Mouse (Mus musculus): ENCODE measurements around the gene Zfp91. TPM values are rescaled to one million over a fixed set of nuclear protein-coding genes. Genes with fewer than 3 reads are reported as not detected.

Gene Zfp91
- total RNA-seq (2015; ENCODE audit: low replicate concordance) (101 and 140 TPM in 2 replicates), total RNA-seq (2017; ENCODE audit: low replicate concordance) (140 and 154 TPM in 2 replicates)

GRCm38 (mm10) chr19:12795511-12796327 lies at the start of gene Zfp91, which contains the start of gene Lpxn:
Zfp91 (minus strand) TSS chr19:12796126.
Lpxn (plus strand) TSS chr19:12796193.
- peak; percentile 82 for ATAC-seq (replicated peaks; ENCODE audit: low FRiP score, poor library complexity, severe bottlenecking)

GRCm38 (mm10) chr19:12838507-12838906 lies 42.6 kb upstream of the Zfp91 start:
- no peak for ATAC-seq (replicated peaks; ENCODE audit: low FRiP score, poor library complexity, severe bottlenecking)

- ATAC-seq (replicated peaks; ENCODE audit: low FRiP score, poor library complexity, severe bottlenecking) = no peak
Observed at GRCm38 (mm10) chr19:12833625-12834024, 37.7 kb upstream of the Zfp91 start.

GRCm38 (mm10) chr19:12831559-12831958 lies 35.6 kb upstream of the Zfp91 start:
- ATAC-seq (replicated peaks; ENCODE audit: low FRiP score, poor library complexity, severe bottlenecking) = no peak

- no peak for ATAC-seq (replicated peaks; ENCODE audit: low FRiP score, poor library complexity, severe bottlenecking)
Observed at GRCm38 (mm10) chr19:12830823-12831430, 35.0 kb upstream of the Zfp91 start.

- no peak for ATAC-seq (replicated peaks; ENCODE audit: low FRiP score, poor library complexity, severe bottlenecking)
Observed at GRCm38 (mm10) chr19:12824549-12824948, 28.6 kb upstream of the Zfp91 start.

- peak; percentile 73; the same call in 1 of the 2 replicates for ATAC-seq (replicated peaks; ENCODE audit: low FRiP score, poor library complexity, severe bottlenecking)
Observed at GRCm38 (mm10) chr19:12820383-12820782, 24.5 kb upstream of the Zfp91 start.

GRCm38 (mm10) chr19:12818507-12818906 lies 22.6 kb upstream of the Zfp91 start:
- ATAC-seq (replicated peaks; ENCODE audit: low FRiP score, poor library complexity, severe bottlenecking) = no peak

GRCm38 (mm10) chr19:12813883-12814282 lies 18.0 kb upstream of the Zfp91 start:
- ATAC-seq (replicated peaks; ENCODE audit: low FRiP score, poor library complexity, severe bottlenecking) = no peak

- no peak for ATAC-seq (replicated peaks; ENCODE audit: low FRiP score, poor library complexity, severe bottlenecking)
Observed at GRCm38 (mm10) chr19:12812644-12813364, 16.9 kb upstream of the Zfp91 start.

- ATAC-seq (replicated peaks; ENCODE audit: low FRiP score, poor library complexity, severe bottlenecking) = no peak
Observed at GRCm38 (mm10) chr19:12806214-12806613, 10.3 kb upstream of the Zfp91 start.

GRCm38 (mm10) chr19:12805730-12806129 lies 9.8 kb upstream of the Zfp91 start:
- no peak for ATAC-seq (replicated peaks; ENCODE audit: low FRiP score, poor library complexity, severe bottlenecking)

GRCm38 (mm10) chr19:12804237-12804636 lies 8.3 kb upstream of the Zfp91 start:
- ATAC-seq (replicated peaks; ENCODE audit: low FRiP score, poor library complexity, severe bottlenecking) = no peak

- no peak for ATAC-seq (replicated peaks; ENCODE audit: low FRiP score, poor library complexity, severe bottlenecking)
Observed at GRCm38 (mm10) chr19:12802830-12803229, 6.9 kb upstream of the Zfp91 start.

- ATAC-seq (replicated peaks; ENCODE audit: low FRiP score, poor library complexity, severe bottlenecking) = no peak
Observed at GRCm38 (mm10) chr19:12801046-12801445, 5.1 kb upstream of the Zfp91 start.

- ATAC-seq (replicated peaks; ENCODE audit: low FRiP score, poor library complexity, severe bottlenecking) = no peak
Observed at GRCm38 (mm10) chr19:12800621-12801020, 4.7 kb upstream of the Zfp91 start.

GRCm38 (mm10) chr19:12799081-12799480 lies 3.2 kb upstream of the Zfp91 start:
- no peak for ATAC-seq (replicated peaks; ENCODE audit: low FRiP score, poor library complexity, severe bottlenecking)

- no peak for ATAC-seq (replicated peaks; ENCODE audit: low FRiP score, poor library complexity, severe bottlenecking)
Observed at GRCm38 (mm10) chr19:12798404-12798803, 2.5 kb upstream of the Zfp91 start.

- ATAC-seq (replicated peaks; ENCODE audit: low FRiP score, poor library complexity, severe bottlenecking) = no peak
Observed at GRCm38 (mm10) chr19:12797071-12797470, 1.1 kb upstream of the Zfp91 start.

GRCm38 (mm10) chr19:12796328-12796931 lies 504 bp upstream of the Zfp91 start:
- peak; percentile 70 for ATAC-seq (replicated peaks; ENCODE audit: low FRiP score, poor library complexity, severe bottlenecking)

Measured in erythroid progenitor cell, adult 5-6 weeks (primary cell).